Mouse (Mus musculus): ENCODE measurements around the gene Arl11.
A peak's percentile ranks its signal among the peaks of the same experiment; 100 is the strongest.

GRCm38 (mm10) chr14:61346827-61347698 lies 37.5 kb downstream of the Arl11 start:
- TF ChIP-seq CTCF (IDR thresholded peaks at IDR 0.05) (peak; percentile 53), EP300 (IDR thresholded peaks at IDR 0.05) (no peak)
